Mouse (Mus musculus) bone marrow macrophage, adult 2 months (primary cell): ENCODE data around the gene Lrig2. TPM values are rescaled to one million over a fixed set of nuclear protein-coding genes. Genes with fewer than 3 reads are reported as not detected.

Experiments
- H3K27ac ChIP-seq: 2 replicates; pipeline ENCODE4 v1.5.1; 2012; ENCODE audit warnings: low read depth, low read length; ENCODE audit not compliant: insufficient read depth
- H3K4me1 ChIP-seq: 2 replicates; pipeline ENCODE4 v1.6.1; 2012; ENCODE audit warnings: low read length; ENCODE audit not compliant: control insufficient read depth, insufficient read depth
- H3K4me3 ChIP-seq: 2 replicates; pipeline ENCODE4 v1.5.1; 2012; ENCODE audit warnings: mild to moderate bottlenecking, low read length, moderate library complexity; ENCODE audit not compliant: insufficient read depth
- CTCF ChIP-seq: IDR thresholded peaks from 2 replicates; pipeline ENCODE4 v1.5.1; 2012; ENCODE audit warnings: low read depth, mild to moderate bottlenecking, low read length, moderate library complexity
- POLR2A ChIP-seq: IDR thresholded peaks from 2 replicates; pipeline ENCODE4 v1.6.1; 2012; ENCODE audit warnings: mild to moderate bottlenecking, low read depth, low read length, borderline replicate concordance
- polyA plus RNA-seq: library from polyadenylated mRNA; stranded (reverse); fragments of >200 nt; gene quantifications from 2 replicates; pipeline ENCODE4 v1.2.4, GENCODE M21; 2012; ENCODE audit not compliant: missing spikeins, insufficient read depth, insufficient read length

Lrig2 gene
- polyA plus RNA-seq, 1 experiment, result 9.2 TPM

DNA sequence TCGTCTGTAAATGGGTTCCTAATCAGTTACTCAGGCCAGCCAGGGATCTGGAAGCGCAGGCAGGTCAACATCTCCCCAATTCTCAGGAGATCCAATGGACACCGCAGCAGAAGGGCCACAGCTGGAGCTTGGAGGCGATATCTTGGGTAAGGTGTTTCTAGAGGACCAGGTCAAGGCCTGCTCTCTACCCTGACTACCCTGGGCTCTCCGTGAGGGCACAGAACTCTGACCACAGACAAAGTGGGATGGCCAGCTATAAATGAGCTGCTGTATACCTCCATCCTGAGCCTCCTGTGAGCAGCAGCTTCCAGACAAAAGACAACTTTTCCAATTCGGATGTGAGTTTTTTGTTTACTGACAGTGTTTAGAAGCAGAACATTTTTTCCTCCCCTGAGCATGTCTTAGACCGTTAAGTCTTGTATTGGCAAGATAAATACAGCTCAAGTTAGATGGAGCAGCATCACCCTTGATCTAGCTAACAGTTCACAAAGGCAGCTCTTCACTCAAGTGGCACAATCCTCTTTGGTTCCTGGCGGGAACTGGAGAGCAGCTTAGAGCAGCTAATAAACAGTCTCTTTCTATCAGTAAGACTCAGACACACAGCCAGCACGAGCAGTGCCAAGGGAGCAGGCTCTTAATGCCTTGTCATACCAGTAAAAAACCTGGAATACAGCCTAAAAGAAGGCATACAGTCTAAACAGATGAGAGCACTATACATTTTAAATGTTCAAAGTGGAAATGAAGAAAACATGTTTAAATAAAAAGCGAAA, 56.0 kb downstream of the Lrig2 start:
- Histone ChIP-seq H3K27ac (no peak overlapping the region), H3K4me1 (peaks cover 10% of the 10 kb centered on the region)
- TF ChIP-seq CTCF (no peak), POLR2A (no peak)

DNA sequence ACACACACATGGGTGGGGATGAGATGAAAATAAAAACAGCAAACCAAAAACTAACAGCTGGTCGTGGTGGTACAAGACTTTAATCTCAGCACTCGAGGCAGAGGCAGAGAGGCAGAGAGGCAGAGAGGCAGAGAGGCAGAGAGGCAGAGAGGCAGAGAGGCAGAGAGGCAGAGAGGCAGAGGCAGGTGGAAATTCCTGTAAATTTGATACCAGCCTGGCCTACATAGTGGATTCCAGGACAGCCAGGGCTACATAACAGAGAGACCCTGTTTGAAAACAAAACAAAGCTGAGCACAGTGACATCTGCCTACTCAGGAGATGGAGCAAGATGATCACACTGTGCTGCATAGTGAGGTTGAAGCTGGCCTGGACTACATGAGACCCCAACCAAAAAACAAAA, 64.5 kb downstream of the Lrig2 start:
- Histone ChIP-seq H3K27ac (no peak overlapping the region), H3K4me1 (no peaks in the 10 kb centered on the region), H3K4me3 (no peak overlapping the region)
- TF ChIP-seq CTCF, result no peak
- no peak for TF ChIP-seq POLR2A

More for the DNA sequence above, 56.0 kb downstream of the Lrig2 start:
- no peak overlapping the region for H3K4me3 ChIP-seq

DNA sequence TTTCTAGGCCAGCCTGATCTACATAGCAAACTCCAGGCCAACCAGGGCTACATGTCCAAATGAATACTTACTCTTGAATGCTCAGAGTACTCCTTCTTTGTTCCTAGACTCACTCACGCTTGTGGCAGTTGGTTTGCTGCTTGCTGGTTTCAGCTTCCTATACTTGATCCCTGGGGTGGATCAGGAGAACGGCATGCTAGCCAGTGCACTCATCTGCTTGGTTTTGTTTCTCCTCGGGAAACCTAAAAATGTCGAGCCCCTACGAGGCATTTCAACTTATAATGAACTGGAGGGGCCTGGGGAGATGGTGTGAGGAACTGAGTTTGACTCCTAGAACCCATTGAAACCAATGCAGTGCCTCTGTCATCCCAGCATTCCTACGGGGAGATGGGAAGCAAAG, 65.0 kb downstream of the Lrig2 start:
- H3K4me1 ChIP-seq, result peaks cover 2% of the 10 kb centered on the region
- TF ChIP-seq CTCF (no peak), POLR2A (no peak)
- H3K27ac ChIP-seq, result no peak overlapping the region
- no peak overlapping the region for H3K4me3 ChIP-seq

DNA sequence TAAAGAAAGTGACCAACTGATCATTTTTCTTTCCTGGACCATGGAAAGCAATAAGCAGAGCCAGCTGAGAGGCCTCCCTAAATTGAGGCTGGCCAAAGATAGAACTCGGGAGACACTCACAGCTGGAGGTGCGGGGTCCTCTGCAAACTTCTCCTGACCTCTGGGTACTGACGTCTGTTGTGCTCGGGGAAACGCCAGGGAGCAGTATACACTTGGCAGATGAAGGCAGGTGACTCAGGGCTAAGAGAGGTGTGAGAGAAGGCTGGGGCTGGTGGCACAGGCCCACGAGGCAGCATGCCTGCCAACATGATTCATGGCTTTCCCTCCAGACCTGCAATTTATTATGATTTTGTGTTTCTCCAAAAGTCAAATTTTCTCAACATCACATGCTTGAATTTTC, 66.1 kb downstream of the Lrig2 start:
- Histone ChIP-seq H3K4me1 (peaks cover 5% of the 10 kb centered on the region), H3K27ac (no peak overlapping the region), H3K4me3 (no peak overlapping the region)
- TF ChIP-seq CTCF (no peak), POLR2A (no peak)

DNA sequence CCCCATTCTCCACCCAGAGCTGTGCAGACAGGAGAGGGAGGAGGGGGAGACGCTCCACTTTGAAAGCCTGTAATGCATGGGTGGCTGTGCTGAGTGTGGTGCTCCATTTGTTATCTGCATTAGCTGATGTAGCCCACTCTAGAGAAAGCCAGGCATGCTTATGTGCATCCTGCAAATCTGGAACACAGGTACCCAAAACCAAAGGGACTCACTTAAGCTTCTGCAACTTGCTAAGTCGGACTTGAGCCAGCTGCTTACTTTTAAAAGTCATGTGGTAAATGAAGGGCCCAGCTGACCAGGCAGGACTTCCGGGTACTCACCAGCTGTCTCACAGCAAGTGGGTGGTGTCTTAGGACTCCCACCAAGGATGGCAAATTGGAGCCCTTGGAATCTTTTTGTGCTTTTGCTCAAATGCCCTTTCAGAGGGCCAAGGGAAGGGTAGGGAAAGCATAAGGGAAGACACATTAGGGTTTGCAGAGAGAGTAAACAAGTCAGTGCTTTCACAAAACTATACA, 66.7 kb downstream of the Lrig2 start:
- Histone ChIP-seq H3K4me3 (no peak overlapping the region), H3K4me1 (peaks cover 5% of the 10 kb centered on the region), H3K27ac (no peak overlapping the region)
- TF ChIP-seq CTCF, result no peak
- no peak for TF ChIP-seq POLR2A

DNA sequence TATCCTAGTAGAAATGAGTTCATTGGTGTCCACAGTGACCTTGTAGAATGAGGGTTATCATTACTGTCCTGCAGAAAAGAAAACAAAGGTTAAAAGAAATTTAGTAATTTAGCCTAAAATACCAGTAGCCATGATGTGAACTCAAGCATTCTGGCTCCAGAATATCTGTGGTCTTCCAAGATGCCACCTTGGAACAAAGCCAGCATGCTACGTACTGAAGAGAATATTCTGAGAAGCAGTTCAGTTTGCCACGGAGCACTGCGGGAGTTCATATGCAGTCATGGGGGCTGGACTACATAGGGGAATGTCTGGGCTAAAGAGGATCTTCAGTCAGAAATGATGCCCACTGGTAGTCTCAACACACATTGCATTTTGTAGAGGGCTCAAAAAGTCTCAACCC, 67.6 kb downstream of the Lrig2 start:
- no peak overlapping the region for H3K27ac ChIP-seq
- H3K4me3 ChIP-seq, result no peak overlapping the region
- TF ChIP-seq POLR2A (no peak), CTCF (no peak)
- H3K4me1 ChIP-seq, result peaks cover 5% of the 10 kb centered on the region

DNA sequence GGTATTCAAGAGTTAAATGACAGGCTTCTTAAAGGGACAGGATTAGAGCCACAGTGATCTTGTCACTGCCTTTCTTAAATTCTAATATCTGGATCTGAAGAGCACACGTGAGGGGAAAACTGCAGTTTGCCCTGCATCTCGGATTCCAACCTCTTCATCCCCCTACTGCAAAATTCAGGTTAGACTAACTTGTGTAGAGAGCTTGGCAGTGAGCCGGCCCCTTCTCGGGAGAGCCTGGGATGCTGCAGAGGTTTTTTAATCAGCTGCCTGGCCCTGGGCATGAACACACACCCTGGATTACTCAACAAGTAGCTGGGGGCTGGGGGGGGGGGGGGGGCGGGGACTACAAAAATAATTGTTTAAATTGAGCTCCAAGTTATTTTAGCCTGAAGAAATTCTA, 69.4 kb downstream of the Lrig2 start:
- no peak overlapping the region for H3K27ac ChIP-seq
- TF ChIP-seq CTCF, result no peak
- TF ChIP-seq POLR2A, result no peak

DNA sequence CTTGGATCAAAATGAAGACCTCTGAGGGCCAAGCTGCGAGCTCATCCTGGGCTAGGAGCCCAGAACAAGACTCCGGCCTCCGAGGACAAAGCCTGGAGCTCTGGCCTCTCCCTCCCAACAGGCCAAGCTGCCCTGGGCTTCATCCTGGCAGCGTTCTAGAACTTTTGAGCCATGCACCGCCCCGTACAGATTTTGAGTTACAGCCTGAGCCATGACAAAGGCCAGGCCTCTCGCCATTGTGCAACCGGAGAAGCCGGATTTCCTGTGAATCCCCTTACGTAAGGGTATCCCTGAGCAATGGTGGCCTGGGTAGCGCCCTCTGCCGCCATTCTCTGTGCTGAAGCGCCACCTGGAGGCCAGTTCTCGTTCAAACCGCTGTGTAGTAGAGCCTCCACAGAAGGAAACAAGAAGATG, 69.8 kb downstream of the Lrig2 start:
- H3K27ac ChIP-seq, result 0 out of 2 replicates have a peak overlapping the region, but pooled peaks have one; percentile 16
- peaks cover 5% of the 10 kb centered on the region for H3K4me1 ChIP-seq
- no peak overlapping the region for H3K4me3 ChIP-seq
- TF ChIP-seq POLR2A (no peak), CTCF (peak; percentile 88)

More for the DNA sequence above, 69.4 kb downstream of the Lrig2 start:
- no peak overlapping the region for H3K4me3 ChIP-seq
- peaks cover 5% of the 10 kb centered on the region for H3K4me1 ChIP-seq

DNA sequence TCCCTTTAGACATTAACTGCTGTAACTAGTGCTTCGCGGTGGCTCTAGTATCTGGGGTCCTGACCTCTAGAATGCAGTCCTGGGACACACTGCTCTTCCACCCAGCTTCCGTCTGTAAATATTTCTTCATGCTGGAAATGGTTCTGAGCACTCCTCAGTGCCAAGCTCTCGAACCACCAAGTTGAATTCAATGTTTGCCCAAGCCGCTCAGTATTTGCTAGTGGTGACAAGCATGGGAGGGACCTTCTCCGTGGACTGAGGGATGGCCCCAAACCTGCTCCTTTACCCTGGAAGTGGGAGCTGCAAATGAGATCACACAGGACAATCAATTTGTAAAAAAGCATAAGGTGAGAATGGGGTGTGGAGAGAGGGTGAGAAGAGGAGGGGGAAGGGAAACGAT, 70.3 kb downstream of the Lrig2 start:
- TF ChIP-seq CTCF (no peak), POLR2A (no peak)
- peaks cover 5% of the 10 kb centered on the region for H3K4me1 ChIP-seq
- 0 out of 2 replicates have a peak overlapping the region, but pooled peaks have one; percentile 16 for H3K27ac ChIP-seq
- no peak overlapping the region for H3K4me3 ChIP-seq

DNA sequence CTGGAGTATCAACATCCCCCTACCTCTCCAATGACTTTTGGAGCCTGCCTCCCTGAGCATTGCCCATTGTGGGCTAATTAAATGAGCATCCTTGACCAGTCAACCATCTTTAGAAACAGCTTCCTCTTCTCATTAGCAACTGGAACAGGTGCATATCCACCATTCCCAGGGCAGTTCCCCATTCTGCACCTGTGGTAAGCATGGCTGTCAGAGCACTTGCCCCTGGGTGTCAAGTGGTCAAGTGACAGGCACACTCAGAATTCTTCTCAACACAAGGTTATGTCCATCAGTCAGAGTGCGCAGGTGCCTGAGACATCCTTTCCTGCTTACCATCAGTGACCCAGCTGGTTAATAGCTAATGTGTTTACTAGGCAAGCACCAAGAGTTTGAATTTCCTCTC, 72.9 kb downstream of the Lrig2 start:
- Histone ChIP-seq H3K4me3 (no peak overlapping the region), H3K4me1 (peaks cover 5% of the 10 kb centered on the region), H3K27ac (no peak overlapping the region)
- no peak for TF ChIP-seq POLR2A
- no peak for TF ChIP-seq CTCF

DNA sequence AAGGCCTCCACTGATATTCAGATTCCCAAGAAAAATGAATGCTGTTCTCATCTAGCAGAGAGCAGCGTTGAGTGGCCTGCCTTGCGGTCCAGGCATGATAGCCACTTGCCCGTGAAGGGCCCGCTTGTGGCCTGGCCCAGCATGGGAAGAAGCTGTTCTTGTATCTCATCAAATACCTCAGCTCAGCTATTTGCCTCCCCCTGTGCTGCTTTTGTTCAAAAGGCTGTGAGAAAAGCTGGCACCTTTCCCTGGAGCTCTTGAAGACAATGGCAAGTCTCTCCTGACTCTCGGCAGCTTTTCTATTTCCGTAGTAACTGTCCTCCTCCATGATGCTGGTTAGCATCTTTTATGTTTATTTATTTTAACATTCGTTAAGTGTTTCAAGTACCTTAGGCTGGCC, 74.1 kb downstream of the Lrig2 start:
- H3K4me3 ChIP-seq, result no peak overlapping the region
- H3K4me1 ChIP-seq, result peaks cover 5% of the 10 kb centered on the region
- TF ChIP-seq CTCF (no peak), POLR2A (no peak)
- H3K27ac ChIP-seq, result no peak overlapping the region
